Mouse (Mus musculus) gastrocnemius, postnatal 14 days (tissue): Measurements from ENCODE around the gene Spata19. TPM values are rescaled to one million over a fixed set of nuclear protein-coding genes. Genes with fewer than 3 reads are reported as not detected.

Experiments
- DNase-seq: peaks from one replicate; pipeline ENCODE4 v3.0.0; 2021; ENCODE audit warnings: mixed read lengths
- intact Hi-C: fragments of 180-260 bp; cut with DNase I; formaldehyde crosslinking; loops from one replicate; pipeline ENCODE4 v1.15.1; 2025; ENCODE audit warnings: low total_unique reads
- long read RNA-seq, 2 experiments: library from polyadenylated mRNA; stranded (forward); transcript quantifications; one replicate each; pipeline ENCODE4 v2.0.0; 2021
- total RNA-seq, 2 experiments: library from RNA; stranded (reverse); gene quantifications; 2 replicates each; pipeline ENCODE4 v1.2.3; 2021

Gene Spata19
- total RNA-seq: not detected
- long read RNA-seq, experiment 1: 0 reads
- long read RNA-seq, experiment 2: 0 reads

- no peak for DNase-seq
- intact Hi-C loops: no loop called here
These were observed at the start of gene Spata19 for GRCm38 (mm10) chr9:27396500-27396899. Gene Spata19, plus strand, starts transcription at chr9:27396800.

DNA sequence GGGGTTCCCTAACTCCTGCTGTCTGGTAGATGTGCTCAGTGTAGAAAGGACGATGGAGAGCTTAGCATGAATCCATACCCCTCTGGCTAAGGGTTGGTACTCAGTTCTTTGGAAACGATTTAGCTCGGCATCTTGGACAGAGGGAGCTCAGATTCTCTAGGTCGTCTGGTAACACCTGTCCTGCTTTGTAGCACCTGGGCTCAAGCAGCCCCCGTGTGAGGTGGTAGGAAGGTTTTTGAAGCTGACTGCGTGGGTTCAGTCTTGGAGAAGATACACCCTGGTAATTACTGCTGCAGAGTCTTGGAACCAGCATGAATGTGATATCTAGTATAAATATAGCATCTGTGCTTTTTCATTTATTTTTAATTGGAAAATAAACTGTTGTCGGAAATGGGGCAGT lies 43.5 kb upstream of the Spata19 start:
- intact Hi-C loops: no loop called here
- DNase-seq: no peak

DNA sequence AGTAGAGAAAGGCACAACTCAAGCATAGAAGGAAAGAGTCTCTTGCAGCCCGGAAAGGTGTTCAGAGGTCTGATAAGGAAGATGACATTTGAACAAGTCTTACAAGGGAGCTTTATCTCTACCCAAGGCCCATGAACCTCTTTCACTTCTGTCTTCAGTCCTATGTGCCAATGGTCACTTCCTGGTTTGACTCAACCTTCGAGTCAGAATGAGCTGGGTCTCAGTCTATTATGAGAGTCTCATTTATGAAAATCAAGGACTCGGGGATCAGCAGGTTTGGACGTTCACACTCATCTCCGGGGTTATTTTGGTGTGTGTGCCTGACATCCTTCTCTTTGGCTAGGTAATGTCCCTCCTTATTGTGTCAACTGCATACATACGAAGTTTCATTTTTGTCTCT lies 38.7 kb upstream of the Spata19 start:
- intact Hi-C loops: no loop called here
- DNase-seq: no peak

DNA sequence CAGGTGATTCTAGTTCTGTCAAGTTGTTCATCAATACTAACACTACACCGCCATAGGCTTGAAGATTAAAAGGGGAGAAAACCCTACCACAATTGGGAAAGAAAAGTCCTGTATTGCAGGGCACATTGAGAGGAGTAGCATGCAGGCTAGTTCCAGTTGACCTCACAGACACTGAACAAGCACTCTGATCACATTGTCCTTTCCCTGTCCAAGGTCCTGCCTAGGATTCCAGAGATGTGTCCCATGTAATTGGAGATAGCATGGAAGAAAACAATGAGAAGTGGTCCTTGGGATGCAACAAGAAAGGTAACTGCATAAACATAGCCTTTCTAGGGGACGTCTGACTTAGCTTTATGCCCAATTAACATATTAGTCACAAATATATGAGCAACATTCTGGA lies 29.4 kb upstream of the Spata19 start:
- intact Hi-C loops: no loop called here
- no peak for DNase-seq

DNA sequence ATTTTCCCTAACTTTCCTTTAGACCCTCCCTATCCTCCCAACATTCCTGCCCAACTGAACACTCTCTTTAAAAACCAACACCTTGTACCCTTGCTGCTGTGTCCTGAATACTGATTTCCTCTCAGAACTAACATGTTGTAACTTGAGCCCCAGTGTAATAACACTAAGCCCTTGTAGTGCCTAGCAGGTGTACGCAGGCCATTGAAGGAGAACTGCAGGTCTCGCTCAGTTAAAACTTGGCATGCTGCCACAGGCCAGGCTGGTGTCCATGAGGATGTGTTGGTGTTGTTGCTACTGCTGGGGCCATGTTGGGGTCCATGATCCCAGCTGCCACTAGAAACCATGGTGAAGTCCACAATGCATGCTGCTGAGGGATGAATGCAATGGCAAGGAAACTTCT lies 27.5 kb upstream of the Spata19 start:
- DNase-seq: no peak
- intact Hi-C loops: no loop called here

DNA sequence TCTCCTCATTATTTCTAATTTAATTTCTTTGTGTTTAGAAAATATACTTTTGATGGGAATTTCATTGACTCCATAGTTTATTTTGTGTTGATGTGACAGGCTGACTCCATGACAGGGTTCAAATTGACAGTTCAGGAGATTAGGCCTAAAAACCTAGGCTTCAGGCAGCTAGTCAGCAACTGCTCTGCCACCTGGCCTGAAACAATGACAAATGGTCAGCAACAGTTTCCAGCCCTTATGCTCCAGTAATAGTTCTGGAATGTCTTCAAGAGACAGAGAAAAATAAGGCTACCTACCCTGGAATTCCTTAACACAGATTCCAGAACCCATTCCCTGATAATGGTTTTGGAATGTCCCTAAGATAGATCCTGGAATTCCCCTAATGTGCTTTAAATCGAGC lies 20.9 kb upstream of the Spata19 start:
- no peak for DNase-seq
- intact Hi-C loops: no loop called here

- intact Hi-C loops: no loop called here
- no peak for DNase-seq
These were observed 9.6 kb upstream of the Spata19 start for GRCm38 (mm10) chr9:27386951-27387350.

DNA sequence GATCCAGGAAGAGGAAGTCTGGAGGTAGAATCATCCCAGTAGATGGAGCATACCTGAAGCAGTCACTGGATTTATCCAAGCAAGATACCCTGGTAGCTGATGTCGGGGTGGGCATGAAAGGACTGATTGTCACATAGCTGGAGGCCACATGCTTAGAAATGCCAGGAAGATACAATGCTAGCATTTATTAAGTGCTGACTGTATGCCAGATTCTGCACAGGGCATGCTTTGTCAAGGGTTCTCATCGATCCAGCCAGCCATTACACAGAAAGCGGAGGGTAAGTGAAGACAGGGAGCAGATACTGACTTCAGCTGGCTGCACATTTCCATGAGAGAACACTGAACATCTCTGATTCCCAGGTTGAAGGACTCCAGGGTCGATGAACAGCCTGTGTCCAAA lies 4.6 kb downstream of the Spata19 start:
- intact Hi-C loops: no loop called here
- no peak for DNase-seq

GRCm38 (mm10) chr9:27409733-27410132 lies 13.1 kb downstream of the Spata19 start:
- intact Hi-C loops: loop anchor here (2.0 to 5.0 kb wide), 2 partner anchors 788 to 839 kb away; no protein-coding TSS in a partner anchor
- DNase-seq: no peak

DNA sequence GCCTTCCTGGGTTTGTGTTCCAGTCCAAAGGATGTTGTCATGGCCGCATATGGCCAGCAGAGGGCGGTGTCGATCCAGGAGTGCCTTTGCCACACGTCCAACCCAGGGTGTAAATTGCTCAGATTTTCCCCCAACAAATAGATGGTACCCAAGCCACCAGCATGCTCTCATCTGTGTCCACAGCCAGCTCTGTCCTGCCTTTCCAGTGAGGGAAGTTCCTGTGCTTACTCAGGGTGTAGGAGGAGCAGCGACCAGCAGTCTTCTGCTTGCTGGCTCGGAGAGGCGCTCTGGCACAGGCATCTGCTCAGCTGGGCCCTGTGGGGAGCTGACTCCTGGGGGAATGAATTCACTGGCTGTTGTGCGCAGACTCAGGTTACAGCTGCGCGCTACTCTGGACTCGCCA lies 17.5 kb downstream of the Spata19 start:
- peak; percentile 69 for DNase-seq
- intact Hi-C loops: loop anchor here (2.0 to 5.0 kb wide), 2 partner anchors 327 to 783 kb away; no protein-coding TSS in a partner anchor

DNA sequence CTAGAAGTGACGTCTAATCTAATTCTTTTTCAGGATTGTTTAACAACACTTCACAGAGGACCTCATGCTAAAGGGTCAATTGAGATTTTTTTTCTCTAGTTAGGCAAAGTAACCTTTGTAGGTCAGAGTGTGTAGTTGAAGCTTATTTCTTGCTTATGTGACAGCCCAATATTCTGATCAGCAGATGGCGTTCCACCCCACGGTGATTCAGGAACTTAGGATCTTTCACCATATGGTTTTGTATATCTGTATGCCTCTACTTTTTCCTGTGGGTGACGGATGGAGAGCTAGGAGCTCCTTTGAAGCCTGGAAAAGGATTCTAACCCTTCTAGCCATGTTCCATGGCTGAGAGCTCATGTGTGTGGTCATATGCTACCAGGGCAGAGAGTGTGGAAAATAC lies 27.9 kb downstream of the Spata19 start:
- intact Hi-C loops: no loop called here
- no peak for DNase-seq

- no peak for DNase-seq
- intact Hi-C loops: no loop called here
These were observed 32.0 kb downstream of the Spata19 start for GRCm38 (mm10) chr9:27428552-27428951.

DNA sequence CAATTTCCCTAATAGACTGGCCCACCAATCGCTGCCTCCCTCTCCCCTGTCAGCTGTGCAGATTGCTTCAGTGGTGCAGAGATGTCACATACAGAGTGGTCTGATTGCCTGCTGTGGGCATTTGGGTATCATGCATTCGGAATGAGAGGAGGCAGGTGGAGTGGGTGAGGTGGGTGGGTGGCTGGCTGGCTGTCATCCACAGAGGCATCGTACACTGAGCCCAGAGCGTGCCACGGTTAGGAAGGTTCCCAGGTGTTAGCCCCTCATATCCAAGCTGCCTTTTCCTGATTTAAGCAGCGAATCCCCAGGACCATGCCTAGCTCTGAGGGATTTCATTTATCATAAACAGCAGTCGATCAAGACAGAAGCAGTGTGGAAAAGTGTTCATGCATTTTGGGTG lies 36.7 kb downstream of the Spata19 start:
- DNase-seq: no peak
- intact Hi-C loops: no loop called here

DNA sequence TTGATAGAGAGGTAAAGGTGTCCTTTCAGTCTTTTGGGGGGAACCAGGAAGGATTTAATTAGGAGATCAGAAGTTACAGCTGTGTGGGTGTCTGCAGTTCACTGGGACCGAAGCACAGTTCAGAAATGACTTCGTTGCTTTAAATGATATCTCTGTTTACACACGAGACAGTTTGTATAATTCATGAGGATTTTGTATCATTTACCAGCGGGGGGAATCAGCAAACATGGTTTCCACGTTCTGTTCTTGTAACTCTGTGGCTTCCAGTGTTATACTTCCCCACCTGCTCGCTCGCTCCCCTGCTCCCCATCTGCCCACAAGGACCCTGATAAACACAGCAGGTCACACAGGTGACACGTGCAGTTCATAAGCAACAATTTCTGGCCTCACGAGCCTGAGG lies 39.3 kb downstream of the Spata19 start:
- DNase-seq: no peak
- intact Hi-C loops: no loop called here

GRCm38 (mm10) chr9:27437391-27438061 lies 40.9 kb downstream of the Spata19 start:
- intact Hi-C loops: no loop called here
- DNase-seq: no peak

GRCm38 (mm10) chr9:27449780-27450422 lies 53.3 kb downstream of the Spata19 start:
- intact Hi-C loops: no loop called here
- DNase-seq: no peak

Other genes with a start within 250 kb of the Spata19 start
- gene Jam3, start 241.4 kb upstream of the Spata19 start, total RNA-seq: 10 to 100 TPM; 19.2 to 21.2 TPM
- 1 to 10 TPM; 2.8 to 5.5 TPM for gene Igsf9b, start 97.6 kb upstream of the Spata19 start, total RNA-seq